Mouse (Mus musculus) MEL (cell line): ENCODE measurements around the gene Cdkl5.

Experiments
- CTCF ChIP-seq, 3 experiments: IDR thresholded peaks in 2 of 3; conservative IDR thresholded peaks in 1 of 3; 2 replicates each; pipeline ENCODE4 v1.5.1; 2011 to 2012; ENCODE audit warnings: low read length in 3 of 3, low read depth in 2 of 3, mild to moderate bottlenecking in 2 of 3, improper control_type of control experiment in 1 of 3, inconsistent platforms in 1 of 3, mixed read lengths in 1 of 3, moderate library complexity in 1 of 3; ENCODE audit not compliant: control insufficient read depth in 1 of 3, insufficient read depth in 1 of 3, poor library complexity in 1 of 3, severe bottlenecking in 1 of 3
- MXI1 ChIP-seq: IDR thresholded peaks from 2 replicates; pipeline ENCODE4 v1.6.1; 2011; ENCODE audit warnings: mild to moderate bottlenecking, low read depth, low read length, improper control_type of control experiment
- RCOR1 ChIP-seq: IDR thresholded peaks from 2 replicates; pipeline ENCODE4 v1.6.1; 2012; ENCODE audit warnings: low read depth, mild to moderate bottlenecking, inconsistent platforms, low read length, improper control_type of control experiment
- TBP ChIP-seq: IDR thresholded peaks from 2 replicates; pipeline ENCODE4 v1.8.0; 2011; ENCODE audit warnings: low read depth, low read length, improper control_type of control experiment
- TCF12 ChIP-seq: IDR thresholded peaks from 2 replicates; pipeline ENCODE4 v1.6.1; 2014; ENCODE audit warnings: low read depth, mild to moderate bottlenecking, inconsistent platforms, low read length, improper control_type of control experiment, moderate library complexity

- TF ChIP-seq CTCF (IDR thresholded peaks at IDR 0.05 in 2 of 3, conservative IDR thresholded peaks at IDR 0.05 in 1 of 3; ENCODE audit: control insufficient read depth in 1 of 3, insufficient read depth in 1 of 3, low read depth in 2 of 3, low read length in 3 of 3, poor library complexity in 1 of 3, severe bottlenecking in 1 of 3) (peak; percentile 13 to 60 (median 25); a peak in 3 of 6 replicates), TBP (no peak), RCOR1 (no peak), MXI1 (no peak), TCF12 (no peak)
These were observed 37.9 kb upstream of the Cdkl5 start for GRCm38 (mm10) chrX:161032423-161032822.
